Mouse (Mus musculus) heart, adult 2 months (tissue): ENCODE data around the gene Tsfm.

Source experiments
- CTCF ChIP-seq: fragments of 200-600 bp; IDR thresholded peaks from 2 replicates; pipeline ENCODE4 v1.8.1; 2022; ENCODE audit warnings: antibody characterized with exemption, mild to moderate bottlenecking, moderate library complexity
- EP300 ChIP-seq: fragments of 200-500 bp; IDR thresholded peaks from 2 replicates; pipeline ENCODE4 v1.6.1; 2011; ENCODE audit warnings: low read depth, low read length, control low read depth; ENCODE audit not compliant: insufficient read depth

GRCm38 (mm10) chr10:127018422-127018821 is 12.2 kb downstream of the Tsfm start:
- TF ChIP-seq CTCF (no peak), EP300 (no peak)
